Mouse (Mus musculus) adrenal gland, adult 18-20 months (tissue): ENCODE results near the gene Soat2. TPM values are rescaled to one million over a fixed set of nuclear protein-coding genes. Genes with fewer than 3 reads are reported as not detected.
A peak's percentile ranks its signal among the peaks of the same experiment; 100 is the strongest.

Experiments
- DNase-seq, 2 experiments: peaks; one replicate each; pipeline ENCODE4 v3.0.0; 2021 to 2022; ENCODE audit warnings: low spot score in 2 of 2
- total RNA-seq, 2 experiments: library from RNA; stranded (reverse); gene quantifications; 1 replicate in 1 of 2; 2 replicates in 1 of 2; pipeline ENCODE4 v1.2.3; 2021

Gene Soat2
- total RNA-seq, 2 experiments from 2014 or later, result 0.26 to 0.56 TPM

- DNase-seq, result no peak
These were observed 35.9 kb downstream of the Soat2 start for GRCm38 (mm10) chr15:102186239-102186638.

GRCm38 (mm10) chr15:102188096-102188495 is 37.8 kb downstream of the Soat2 start:
- no peak for DNase-seq

DNA sequence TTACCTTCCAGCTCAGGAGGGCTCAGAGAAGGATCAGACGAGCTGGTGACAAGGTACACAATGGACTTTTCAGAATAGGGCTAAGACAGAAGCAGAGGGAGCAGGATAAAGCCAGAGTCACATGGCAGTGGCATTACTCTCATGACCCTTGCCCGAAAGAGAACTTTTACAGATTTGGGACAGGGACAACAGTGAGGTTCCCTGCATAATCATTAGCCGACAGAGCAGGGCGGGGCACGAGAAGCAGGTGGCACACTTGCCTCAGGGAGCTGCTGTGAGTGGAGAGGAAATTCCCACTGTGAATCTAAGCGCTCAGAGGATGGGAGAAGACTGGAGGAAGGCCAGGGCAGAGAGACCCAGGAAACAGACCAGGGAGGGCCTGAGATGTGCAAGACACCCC is 38.6 kb downstream of the Soat2 start:
- DNase-seq, result no peak

- no peak for DNase-seq
These were observed 41.4 kb downstream of the Soat2 start for GRCm38 (mm10) chr15:102191699-102192098.

DNA sequence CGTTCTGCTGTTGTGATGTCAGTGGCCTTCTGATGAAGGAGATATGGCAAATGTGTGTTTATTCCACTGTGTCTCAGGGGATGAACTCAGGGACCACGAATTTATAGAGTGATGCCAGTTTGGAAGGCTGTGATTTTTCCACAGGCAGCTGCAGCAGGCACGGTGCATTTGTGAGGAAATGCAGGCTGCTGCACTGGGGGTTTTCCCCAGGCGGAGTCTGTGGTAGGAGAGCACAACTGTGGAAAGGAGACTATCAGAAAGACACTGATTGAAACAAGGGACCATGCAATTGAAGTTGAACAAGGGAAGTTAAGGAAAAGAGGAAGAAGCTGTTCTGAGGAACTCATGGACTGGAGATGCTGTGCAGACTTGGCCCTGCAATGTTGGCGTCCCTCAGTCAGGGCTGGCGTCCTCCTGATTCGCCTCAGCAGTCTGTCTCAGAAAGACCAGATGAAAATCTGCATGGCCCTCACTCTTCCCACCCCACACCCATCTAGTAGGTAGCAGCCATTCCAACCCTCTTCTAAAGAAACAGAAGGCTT is 42.0 kb downstream of the Soat2 start:
- no peak for DNase-seq

GRCm38 (mm10) chr15:102192820-102193386 is 42.6 kb downstream of the Soat2 start:
- no peak for DNase-seq

DNA sequence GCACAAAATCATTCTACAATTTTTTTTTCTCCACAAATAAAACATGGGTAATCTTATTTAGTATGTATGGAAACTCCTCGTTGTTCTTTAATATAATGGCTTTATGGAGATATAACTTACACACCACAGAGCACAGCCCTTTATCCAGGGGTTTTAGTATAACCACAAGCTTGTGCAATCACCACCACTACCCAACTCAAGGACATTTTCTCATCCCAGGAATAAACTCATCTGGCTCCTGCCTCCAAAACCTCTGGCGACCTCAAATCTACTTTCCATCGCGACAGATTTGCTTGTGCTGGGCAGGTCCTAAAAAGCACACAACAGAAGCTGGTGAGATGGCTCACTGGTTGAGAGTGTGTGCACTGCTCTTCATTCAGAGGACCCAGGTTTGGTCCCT is 43.3 kb downstream of the Soat2 start:
- no peak for DNase-seq

GRCm38 (mm10) chr15:102194439-102194838 is 44.1 kb downstream of the Soat2 start:
- no peak for DNase-seq

- no peak for DNase-seq
These were observed 45.0 kb downstream of the Soat2 start for GRCm38 (mm10) chr15:102195373-102195772.

- no peak for DNase-seq
These were observed 48.5 kb downstream of the Soat2 start for GRCm38 (mm10) chr15:102198841-102199240.

- peak; percentile 88 for DNase-seq
These were observed 52.9 kb downstream of the Soat2 start, which contains the start of gene Zfp740 for GRCm38 (mm10) chr15:102202971-102203834. Zfp740 (plus strand) TSS chr15:102203249.

DNA sequence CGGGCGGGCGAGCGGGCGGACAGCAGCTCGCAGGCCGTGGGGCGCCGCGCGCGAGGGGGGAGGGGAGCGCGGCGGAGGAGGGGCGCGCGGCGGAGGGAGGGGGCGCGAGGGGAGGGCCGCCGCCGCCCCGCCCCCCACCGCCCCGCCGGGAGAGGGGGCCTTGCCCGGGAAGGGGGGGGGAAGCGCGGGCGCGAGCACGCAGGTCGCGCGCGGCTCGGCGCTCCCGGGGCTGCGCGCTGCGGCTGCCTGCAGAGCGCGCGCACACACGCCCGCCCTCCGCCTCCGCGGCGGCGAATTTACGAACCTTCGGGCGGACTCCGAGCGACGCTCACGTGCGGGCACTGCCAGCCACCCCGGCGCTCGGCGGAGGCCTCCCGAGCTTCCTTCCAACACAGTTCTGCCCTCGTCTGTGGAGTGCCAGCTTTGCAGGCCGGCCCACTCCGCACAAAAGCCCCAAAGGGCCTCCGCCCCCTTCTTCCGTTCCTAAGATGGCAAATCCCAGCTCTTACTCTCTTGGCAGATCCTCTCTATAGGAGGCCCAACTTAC is 53.6 kb downstream of the Soat2 start:
- peak; percentile 67 to 75 for DNase-seq

GRCm38 (mm10) chr15:102204674-102205505 is 54.6 kb downstream of the Soat2 start, which contains the start of gene Csad:
Csad (minus strand) TSS chr15:102204724.
- DNase-seq, result no peak

DNA sequence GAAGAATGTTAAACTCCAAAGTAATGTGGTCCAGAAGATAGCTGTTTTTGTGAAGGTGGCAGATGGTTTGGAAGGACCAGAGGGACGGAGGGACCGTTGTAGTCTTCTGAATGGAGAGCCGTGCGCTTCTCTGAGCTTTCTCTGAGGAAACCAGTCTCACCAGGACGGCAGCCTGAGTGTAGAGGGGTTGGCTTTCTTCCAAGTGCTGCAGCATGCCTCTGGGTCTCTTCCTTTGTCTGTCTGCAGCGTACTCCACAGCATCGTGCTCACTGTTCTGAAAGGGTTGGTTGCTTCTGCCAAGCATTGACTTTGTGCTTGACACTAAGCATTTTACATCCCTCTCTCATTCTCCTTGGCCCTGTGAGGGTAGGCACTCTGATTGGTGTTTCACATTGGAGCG is 55.5 kb downstream of the Soat2 start:
- no peak for DNase-seq

GRCm38 (mm10) chr15:102207351-102207750 is 57.0 kb downstream of the Soat2 start:
- no peak for DNase-seq

DNA sequence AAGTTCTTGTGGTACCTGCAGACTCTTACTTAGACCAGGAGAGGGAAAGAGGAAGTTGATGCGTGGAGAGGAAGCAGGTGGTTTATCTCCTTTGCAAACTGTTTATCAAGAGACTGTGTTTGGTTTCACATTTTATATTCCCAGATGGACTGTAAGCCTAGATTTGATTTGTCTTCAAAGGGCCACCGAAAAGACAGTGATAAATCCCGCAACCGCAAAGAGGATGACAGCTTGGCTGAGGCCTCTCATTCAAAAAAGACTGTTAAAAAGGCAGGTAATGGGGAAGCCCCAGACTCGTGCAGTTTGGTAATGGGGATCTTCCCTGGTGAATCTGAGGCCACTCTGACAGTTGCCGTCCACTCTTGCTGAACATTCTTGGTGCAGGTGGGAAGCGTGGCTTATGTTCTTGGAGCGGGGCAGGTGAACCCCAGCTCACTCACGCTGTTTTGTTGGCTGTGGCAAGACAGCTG is 57.8 kb downstream of the Soat2 start:
- DNase-seq, result no peak

GRCm38 (mm10) chr15:102209114-102209513 is 58.8 kb downstream of the Soat2 start:
- no peak for DNase-seq

DNA sequence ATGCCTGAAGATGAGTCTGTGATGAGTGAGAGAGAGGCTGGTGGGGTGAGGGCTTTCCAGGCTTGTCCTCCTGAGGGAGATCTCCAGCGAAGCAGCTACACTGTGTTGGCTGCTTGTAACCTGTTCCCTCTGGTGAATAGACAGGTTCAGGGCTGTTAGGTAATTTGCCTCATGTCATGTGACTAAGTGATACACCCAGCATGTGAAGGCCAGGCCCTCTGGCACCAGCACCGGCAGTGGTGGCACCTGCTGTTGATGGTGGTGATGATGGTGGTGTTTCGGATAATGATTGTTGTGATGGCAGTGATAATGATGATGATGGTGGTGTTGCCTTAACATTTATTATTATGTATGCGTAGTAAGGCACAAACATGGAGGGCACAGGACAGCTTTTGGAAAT is 60.5 kb downstream of the Soat2 start:
- DNase-seq, result no peak

DNA sequence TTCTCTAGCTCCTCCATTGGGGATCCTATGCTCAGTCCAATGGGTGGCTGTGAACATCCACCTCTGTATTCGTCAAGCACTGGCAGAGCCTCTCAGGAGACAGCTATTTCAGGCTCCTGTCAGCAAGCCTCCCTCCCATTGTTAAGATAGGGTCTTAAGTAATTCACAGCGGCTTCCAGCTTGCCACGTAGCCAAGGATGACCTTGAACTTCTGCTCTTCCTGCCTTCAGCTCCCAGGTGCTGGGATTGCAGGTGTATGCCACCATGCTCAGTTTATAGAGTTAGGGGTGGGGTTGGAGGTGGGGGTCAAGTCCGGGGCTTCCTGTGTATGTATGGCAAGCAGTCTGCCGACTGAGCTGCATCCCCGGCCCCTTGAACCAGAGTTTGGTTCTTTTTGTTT is 61.6 kb downstream of the Soat2 start:
- no peak for DNase-seq
